Mouse (Mus musculus): ENCODE measurements around the gene Usp15.

- TF ChIP-seq CTCF (IDR thresholded peaks at IDR 0.05; ENCODE audit: low read depth, low read length) (no peak), POLR2A (IDR thresholded peaks at IDR 0.05; ENCODE audit: borderline replicate concordance, low read depth, low read length) (no peak)
These were observed 43.5 kb downstream of the Usp15 start for GRCm38 (mm10) chr10:123153321-123153720.

Data from bone marrow macrophage, adult 2 months (primary cell).